Mouse (Mus musculus) heart, postnatal 25 days (tissue): ENCODE measurements around the gene Tmed5. TPM values are rescaled to one million over a fixed set of nuclear protein-coding genes. Genes with fewer than 3 reads are reported as not detected.
A peak's percentile ranks its signal among the peaks of the same experiment; 100 is the strongest.
"Not testable (repeated sequence)": the region's sequence is repeated elsewhere in the genome, so short reads cannot be mapped to it uniquely, and the experiment has no call there.

ENCODE experiments used
- DNase-seq: peaks from one replicate; pipeline ENCODE4 v3.0.0; 2022; ENCODE audit warnings: low spot score
- intact Hi-C: fragments of 180-260 bp; cut with DNase I; formaldehyde crosslinking; loops from one replicate; pipeline ENCODE4 v1.15.1; 2025
- total RNA-seq, 2 experiments: library from RNA; stranded (reverse); gene quantifications; 2 replicates each; pipeline ENCODE4 v1.2.3; 2021

Gene Tmed5
- total RNA-seq = 10 to 100 TPM; 25.4 to 26.0 TPM

DNA sequence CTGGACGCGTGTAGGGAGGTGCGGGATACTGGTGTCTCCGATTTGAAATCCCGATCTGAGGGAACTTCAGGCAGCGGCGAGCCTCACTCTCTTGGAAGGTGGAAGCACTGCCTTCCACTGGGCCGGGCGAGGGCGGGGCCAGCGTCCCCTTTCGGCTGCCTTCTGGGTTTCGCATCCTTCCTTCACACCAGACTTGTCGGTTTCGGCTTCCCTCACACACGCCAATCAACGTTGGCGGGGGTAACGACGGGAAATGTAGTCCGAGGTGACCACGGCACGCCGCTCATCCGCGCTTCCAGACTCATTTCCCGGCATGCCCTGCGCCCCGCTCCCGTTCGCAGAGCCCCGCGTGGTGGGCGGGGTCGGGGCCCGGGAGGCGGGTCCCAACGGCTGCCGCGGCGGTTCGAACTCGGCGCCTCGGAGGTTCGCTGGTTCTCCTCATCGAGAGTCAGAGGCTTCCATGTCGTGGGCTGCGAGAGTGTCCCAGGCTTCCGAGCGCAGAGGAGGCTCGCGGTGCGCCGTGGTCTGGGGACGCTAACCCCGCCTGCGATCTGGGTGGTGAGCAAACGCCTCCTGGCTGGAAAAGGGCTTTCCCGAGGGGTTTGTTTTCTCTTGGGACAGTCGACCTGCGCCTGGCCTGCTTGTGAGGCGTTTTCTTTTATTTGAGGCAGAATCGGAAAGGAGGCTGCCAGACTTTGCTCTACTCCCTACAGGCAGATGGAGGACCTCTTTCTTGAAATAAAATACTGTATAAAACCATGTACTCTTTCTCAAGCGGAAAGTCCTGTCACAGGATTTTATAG, at the start of gene Tmed5, which contains the start of gene Ccdc18:
Gene Tmed5 (minus strand): TSS at position 180 of the 803 bp plus-strand sequence.
Gene Ccdc18 (plus strand): TSS at position 435 of the 803 bp plus-strand sequence.
- DNase-seq = peak; percentile 94
- intact Hi-C loops = loop anchor here (2.0 to 10.0 kb wide), 3 partner anchors 68 to 228 kb away; partner anchors contain the start of genes Dr1, Mtf2 and Rpl5

DNA sequence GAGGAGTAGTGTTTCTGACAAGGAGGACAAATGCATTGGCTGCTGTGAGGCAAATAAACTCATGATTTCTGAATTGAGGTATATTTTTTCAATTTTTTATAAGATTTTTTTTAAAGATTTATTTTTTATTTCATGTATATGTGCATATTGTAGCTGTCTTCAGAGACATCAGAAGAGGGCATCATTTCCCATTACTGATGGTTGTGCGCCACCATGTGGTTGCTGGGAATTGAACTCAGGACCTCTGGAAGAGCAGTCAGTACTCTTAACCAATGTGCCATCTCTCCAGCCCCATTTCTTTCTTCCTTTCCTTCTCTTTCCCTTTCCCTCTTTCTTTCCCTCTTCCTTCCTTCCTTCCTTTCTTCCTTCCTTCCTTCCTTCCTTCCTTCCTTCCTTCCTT, 31.3 kb upstream of the Tmed5 start:
- intact Hi-C loops = loop anchor here (1.0 kb wide), 1 partner anchor 129 kb away; no protein-coding TSS in a partner anchor

DNA sequence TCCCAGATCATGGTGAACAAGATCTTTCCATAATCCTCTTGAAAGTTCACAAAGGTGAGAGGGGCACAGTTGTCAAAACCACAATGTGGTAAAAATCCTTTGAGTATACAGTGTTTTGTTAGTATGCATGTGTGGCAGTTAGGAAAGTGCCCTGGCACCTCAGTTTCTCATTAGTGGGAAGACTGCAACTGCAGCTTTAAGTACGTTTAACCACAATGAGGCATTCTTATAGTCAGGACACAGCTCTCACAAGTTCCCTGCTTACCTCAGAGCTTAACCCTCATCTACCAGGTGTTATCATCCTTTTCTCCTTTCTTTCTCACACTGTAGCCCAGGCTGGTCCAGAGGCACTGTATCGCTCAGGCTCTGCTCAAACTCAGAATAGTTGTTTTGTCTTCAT, 28.4 kb upstream of the Tmed5 start:
- DNase-seq = no peak
- intact Hi-C loops = no loop called here

More for the DNA sequence above, 31.3 kb upstream of the Tmed5 start:
- no peak for DNase-seq

DNA sequence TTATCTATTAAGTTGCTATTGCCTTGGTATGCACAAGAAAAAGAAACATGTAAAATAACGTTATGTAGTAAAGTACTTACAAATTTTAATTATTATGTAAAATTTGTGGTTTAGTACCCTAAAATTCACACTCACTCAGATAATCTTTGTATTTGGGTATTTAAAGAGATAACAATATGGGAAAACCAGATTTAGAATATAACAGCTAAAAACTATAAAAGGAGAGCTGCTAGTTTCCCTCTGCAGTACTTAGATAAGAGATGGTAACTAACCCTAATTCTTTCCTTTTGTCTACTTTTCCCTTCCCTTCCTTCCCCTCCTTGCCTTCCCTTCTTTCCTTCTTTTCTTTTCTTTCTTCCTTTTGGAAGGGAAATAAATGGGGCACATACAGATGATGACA, 20.2 kb upstream of the Tmed5 start:
- no peak for DNase-seq
- intact Hi-C loops = no loop called here

DNA sequence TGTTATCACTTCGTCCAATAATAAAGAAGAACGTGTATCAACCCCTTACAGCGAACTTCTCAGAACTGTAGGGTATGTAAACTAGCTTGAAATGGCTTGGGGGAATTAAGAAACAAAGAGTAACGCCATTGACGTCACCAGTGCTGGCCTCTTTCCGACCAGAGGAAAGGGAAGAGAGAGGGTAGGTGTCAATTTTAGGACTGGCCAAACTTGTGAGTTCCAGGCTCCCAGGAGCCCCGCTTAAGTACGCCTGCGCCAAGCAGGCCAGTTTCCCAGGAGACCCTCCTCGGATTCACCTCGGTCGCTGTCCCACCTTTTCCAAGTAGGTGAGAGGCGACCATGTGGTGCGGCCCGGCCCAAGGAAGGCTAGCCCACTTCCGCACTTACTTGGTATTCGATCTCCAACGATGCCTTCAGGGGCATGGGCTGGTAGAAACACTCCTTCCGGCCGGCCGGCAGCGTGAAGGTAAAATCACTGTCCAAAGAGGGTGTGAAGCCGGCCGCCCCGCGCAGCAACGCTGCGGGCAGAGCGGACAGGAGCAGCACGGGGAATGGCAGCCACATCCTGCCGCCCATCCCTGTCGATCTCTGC, 475 bp downstream of the Tmed5 start:
- peak; percentile 28 for DNase-seq
- intact Hi-C loops = loop anchor here (2.0 to 10.0 kb wide), 3 partner anchors 67 to 227 kb away; partner anchors contain the start of genes Dr1, Mtf2 and Rpl5

DNA sequence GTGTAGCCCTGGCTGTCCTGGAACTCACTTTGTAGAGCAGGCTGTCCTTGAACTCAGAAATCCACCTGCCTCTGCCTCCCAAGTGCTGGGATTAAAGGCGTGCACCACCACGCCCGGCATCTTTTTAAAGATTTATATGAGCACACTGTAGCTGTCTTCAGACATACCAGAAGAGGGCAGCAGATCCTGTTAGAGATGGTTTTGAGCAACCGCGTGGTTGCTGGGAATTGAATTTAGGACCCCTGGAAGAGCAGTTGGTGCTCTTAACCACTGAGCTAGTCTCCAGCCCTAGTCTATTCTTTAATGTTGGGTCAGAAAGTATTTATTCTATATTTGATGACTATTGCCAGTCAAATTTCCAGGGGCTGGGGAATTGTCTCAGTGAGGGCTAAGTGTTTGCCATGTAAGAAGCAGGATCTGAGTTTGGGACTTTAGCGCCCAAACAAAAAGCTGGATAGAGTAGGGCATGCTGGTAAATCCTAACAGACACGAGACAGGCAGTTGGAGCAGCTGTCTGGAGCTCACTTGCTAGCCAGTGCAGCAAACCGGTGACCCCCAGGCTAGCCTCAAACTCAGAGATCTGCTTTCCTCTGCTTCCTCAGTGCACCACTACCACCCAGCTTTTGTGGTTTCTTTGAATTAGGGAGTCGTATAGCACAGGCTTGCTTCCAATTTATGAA, 12.1 kb downstream of the Tmed5 start:
- no peak for DNase-seq
- intact Hi-C loops = no loop called here

DNA sequence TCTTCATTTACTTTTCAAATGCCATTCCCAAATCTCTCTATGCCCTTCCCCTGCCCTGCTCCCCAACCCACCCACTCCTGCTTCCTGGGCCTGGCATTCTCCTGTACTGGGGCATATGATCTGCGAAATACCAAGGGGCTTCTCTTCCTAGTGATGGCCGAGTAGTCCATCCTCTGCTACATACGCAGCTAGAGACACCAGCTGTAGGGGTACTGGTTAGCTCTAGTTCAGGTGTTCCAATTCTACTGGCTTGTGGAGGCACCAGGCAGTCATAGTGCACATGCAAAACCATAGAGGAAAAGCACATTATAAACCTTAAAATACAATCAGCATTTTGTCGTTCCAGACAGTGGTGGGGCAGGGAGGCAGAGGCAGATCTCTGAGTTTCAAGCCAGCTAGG, 14.7 kb downstream of the Tmed5 start:
- no peak for DNase-seq
- intact Hi-C loops = no loop called here

DNA sequence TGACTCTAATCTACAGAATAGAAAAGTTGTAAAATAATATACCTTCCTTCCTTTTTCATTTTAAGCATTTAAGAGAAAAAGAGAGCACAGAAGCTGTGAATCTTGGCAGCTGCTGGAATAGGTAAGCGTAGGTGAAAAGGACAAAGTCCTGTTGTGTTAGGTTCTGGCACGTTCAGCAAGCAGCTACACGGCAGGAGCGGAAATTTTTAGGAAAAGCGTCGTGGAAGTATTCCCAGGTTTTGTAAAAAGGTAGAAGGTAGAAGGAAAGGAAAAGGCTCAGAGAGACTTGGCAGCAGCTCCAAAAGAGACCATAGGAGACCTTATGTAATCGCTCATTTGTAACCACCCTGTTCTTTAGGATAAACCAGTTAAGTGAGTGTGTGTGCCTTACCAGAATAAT, 23.1 kb downstream of the Tmed5 start:
- no peak for DNase-seq
- intact Hi-C loops = no loop called here

DNA sequence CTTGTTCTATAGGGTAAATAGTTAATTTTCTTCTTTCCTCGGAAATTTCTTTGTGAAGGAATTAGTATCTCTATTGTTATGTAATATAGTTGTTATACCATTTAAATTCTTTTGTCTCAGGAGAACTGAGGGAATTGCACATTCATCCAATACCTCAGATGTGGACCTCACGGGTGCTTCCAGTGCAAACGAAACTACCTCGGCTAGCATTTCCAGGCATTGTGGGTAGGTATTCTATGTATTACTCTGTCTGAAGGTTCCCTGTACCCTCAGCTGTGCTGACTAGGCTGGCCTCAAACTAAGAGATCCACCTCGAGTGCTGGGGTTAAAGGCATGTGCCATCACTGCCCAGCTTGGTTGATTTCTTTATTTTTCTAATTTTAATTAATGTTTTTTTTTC, 28.1 kb downstream of the Tmed5 start:
- intact Hi-C loops = no loop called here
- DNase-seq = no peak

- no peak for DNase-seq
- intact Hi-C loops = no loop called here
These were observed 32.2 kb downstream of the Tmed5 start for GRCm38 (mm10) chr5:108100196-108100595.

DNA sequence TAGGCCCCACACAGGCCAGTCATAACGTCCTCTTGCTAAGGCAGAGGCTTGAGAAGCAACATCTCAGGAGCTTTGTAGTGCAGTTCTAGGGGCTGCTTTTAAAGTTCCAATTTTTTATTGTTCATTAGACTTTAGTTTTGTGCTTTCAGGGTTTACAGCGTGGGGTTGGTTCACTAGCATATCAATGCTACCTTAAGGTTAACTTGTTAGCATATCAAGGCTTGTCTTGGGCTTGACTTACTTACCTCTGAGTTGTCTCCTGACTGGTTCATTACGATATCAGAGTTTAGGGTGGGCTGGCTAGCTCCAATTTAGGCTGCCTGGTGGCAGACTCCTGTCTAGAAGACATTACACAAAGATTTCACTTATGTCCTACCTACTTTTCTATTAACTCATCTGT, 34.7 kb downstream of the Tmed5 start:
- intact Hi-C loops = no loop called here
- DNase-seq = no peak

- intact Hi-C loops = not testable (repeated sequence)
These were observed 39.7 kb downstream of the Tmed5 start for GRCm38 (mm10) chr5:108092731-108093130.

GRCm38 (mm10) chr5:108085440-108085839, 47.0 kb downstream of the Tmed5 start:
- no peak for DNase-seq
- intact Hi-C loops = no loop called here

More at GRCm38 (mm10) chr5:108092731-108093130, 39.7 kb downstream of the Tmed5 start:
- DNase-seq = not testable (repeated sequence)

GRCm38 (mm10) chr5:108082380-108082779, 50.0 kb downstream of the Tmed5 start:
- no peak for DNase-seq
- intact Hi-C loops = loop anchor here (5.0 kb wide), 1 partner anchor 50 kb away; no protein-coding TSS in a partner anchor

DNA sequence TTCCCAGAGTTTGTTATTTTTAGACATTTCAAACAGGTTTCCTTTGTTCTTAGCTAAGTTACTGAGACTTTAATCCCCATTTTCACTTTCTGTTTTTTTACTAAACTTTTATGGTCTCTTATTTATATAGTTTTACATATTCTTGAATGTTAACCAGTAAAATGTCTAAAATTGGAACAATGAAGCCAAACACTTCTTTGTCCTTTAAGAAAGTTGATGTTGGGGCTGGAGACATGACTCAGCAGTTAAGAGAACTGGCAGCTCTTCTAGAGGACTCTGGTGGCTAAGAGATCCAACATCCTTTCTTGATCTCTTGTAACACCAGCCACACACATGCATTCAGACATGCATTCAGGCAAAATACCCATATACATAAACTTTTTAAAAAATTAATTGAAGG, 52.8 kb downstream of the Tmed5 start:
- no peak for DNase-seq
- intact Hi-C loops = loop anchor here (5.0 kb wide), 1 partner anchor 47 kb away; no protein-coding TSS in a partner anchor

DNA sequence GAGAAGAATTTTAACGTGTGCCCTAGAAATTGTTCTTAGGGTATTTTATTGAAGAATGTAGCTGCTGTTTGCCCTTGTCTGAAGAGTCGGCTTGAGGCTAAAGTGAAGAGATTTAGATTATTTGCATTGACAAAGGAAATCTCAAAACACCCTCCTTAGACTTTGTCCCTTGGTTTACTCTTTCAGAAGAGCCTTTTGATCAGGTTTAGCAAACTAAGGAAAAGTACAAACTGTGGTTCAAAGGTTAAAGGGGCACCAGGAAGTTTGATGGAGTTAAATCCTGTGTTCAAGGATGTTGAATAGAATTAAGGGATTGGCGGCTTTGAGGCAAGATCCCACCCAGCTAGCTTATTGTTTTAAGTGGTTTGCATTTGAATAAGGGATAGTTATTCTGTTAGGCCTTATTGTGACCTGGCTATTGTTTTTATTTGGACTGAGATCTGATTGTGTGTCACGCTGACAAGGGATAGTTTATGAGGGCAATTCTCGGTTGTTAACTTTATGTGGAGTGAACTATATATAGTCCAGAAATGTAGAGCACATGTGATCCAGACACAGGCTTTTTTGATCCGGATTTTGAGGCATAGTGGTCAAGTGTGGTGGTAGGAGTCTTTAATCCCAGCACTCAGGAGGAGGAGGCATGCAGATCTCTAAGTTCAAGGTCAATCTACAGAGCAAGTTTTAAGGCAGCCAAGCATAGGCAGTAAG, 55.4 kb downstream of the Tmed5 start:
- DNase-seq = no peak
- intact Hi-C loops = no loop called here

DNA sequence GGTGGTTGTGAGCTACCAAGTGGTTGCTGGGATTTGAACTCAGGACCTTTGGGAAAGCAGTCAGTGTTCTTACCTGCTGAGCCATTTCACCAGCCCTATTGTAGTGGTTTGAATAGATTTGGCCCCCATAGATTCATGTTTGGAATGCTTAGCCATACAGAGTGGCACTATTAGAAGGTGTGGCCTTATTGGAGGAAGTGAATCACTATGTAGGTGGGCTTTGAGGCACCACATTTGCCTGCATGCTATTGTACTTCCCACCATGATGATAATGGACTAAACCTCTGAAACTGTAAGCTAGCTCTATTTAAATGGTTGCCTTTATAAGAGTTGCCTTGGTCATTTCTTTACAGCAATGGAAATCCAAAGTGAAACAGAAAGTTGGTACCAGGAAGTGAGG, 56.2 kb downstream of the Tmed5 start:
- no peak for DNase-seq
- intact Hi-C loops = no loop called here

DNA sequence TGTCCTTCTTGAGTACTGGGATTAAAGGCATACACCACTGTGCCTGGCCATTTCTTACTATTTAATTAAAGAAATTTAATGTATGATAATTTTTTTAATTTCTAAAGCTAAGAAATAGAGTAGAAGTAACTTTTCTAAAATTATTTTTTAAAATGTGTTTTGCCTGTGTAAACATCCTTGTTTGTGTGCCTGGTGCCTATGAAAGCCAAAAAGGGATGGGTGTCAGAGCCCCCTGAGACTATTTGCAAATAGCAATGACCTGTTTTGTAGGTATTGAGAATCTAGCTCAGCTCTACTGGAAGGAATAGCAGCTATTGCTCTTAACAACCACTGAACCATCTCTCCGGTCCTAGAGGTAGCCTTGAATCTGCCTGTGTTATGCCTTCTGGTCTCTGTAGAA, 60.1 kb downstream of the Tmed5 start:
- no peak for DNase-seq

DNA sequence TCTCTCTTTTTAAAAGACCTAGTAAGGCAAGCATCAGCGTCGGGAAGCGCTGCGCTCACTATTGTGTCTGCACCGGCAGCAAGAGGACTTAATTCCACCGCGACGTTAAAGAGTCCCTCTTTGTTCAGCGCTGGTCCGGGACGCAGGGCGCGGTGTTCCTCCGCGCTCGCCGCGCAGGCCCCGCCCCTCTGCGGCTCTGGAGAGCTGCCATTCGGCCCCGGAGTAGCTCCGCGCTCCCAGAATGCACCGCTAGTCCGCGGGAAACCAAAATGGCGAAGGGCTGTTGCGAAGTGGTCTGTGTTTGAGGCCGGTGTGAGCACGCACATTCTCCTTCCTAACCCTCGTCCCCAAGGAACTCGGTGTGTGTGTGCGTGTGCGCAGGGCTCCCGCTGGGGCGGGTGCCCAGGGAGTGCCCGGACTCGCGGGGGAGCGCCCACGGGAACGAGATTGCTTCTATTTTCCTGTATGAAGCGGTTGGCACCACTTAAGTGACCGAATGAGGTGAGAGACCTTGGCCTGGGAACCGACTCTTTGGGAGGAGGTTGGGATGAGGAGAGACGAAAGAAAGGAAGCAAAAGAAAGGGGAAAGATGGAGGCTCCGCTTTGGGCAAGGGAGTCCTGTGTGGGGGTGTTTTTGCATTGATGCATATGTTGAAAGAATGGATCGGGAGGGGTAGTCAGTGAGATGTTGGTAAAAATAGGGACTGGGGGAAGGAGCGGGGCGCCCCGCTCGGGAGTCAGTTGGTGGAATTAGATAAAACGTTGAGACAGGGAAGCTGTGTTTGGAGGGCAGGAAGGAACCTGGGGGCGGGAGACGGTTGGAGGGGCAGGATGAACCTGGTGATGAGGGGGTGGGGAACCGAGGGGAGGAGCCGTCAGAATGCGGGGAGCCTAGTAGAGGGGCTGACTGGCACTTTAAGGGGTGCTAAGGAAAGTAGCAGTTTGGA, 66.7 kb downstream of the Tmed5 start, which contains the start of gene Mtf2:
Gene Mtf2 (plus strand): TSS at position 210 of the 947 bp plus-strand sequence.
- peak; percentile 92 for DNase-seq
- intact Hi-C loops = loop anchor here (2.0 to 10.0 kb wide), 2 partner anchors 67 to 199 kb away; partner anchors contain the start of genes Ccdc18, Dr1 and Tmed5

More for the DNA sequence above, 60.1 kb downstream of the Tmed5 start:
- intact Hi-C loops = no loop called here
